9 mouse cellular contexts compared by ENCODE assay signal in the genomic region with DNA sequence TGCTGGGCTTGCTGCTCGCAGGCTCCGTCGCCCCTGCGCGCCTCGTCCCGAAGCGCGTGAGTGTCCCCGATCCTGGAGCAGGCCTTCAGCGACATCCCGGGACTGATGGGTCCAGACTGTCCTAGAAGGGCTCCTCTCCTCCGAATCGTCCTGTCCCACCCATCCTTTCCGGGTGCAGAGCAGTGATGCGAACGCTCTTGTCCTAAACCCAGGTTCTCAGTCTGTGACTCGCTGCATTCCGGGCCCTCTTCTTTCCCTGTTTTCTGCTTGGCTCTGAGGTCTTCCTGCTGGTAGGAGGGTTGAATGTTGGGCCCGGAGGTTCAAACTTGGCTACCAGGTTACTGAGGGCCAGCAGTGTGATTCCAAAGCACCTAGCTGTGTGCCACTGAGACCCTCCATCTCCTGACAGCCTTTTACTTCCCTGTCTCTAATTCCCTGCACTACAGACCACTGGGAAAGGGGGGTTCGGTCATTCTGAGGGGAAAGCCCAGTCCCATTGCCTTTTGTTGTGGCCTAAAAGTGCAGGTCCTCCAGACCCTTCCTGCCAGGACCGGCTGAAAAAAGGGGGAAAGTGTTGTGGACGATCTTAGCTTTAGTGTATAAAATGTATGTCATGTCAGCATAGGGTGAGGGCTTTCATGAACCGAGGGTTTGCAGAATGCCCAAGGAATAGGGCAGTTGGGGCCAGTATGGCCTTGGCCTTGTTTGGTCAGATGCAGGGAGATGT. TPM values are rescaled to one million over a fixed set of nuclear protein-coding genes. Genes with fewer than 3 reads are reported as not detected.
DNase-seq lines count a peak whose midpoint lies in the region; ATAC-seq and TF ChIP-seq lines count a peak whose summit lies in the region.
"Had no signal": no experiment of that assay in that cellular context is flagged by ENCODE, and none has a peak within 500 bp of the region (broad histone marks: within the 10 kb centered on the region; RNA-seq: fewer than 3 reads in every experiment).

No protein-coding gene starts in this region.

- no peaks in the 10 kb centered on the region for H3K9me3 ChIP-seq in megakaryocyte, embryonic 14.5 days
- H3K9me3 ChIP-seq in limb, embryonic 14.5 days (ENCODE audit: control insufficient read depth, low read length): no peaks in the 10 kb centered on the region

- intact Hi-C loops in left cerebral cortex, postnatal 14 days (cut with DNase I): no loop called here

- DNase-seq in adrenal gland, adult 2 months: peak; percentile 61
- no peak for DNase-seq in adrenal gland, postnatal 25 days
- no peak for DNase-seq in limb, embryonic 14.5 days (ENCODE audit: low spot score)
- DNase-seq in splenic B cell, adult 2 months (ENCODE audit: low read depth, low spot score): peak; percentile 19
- no peak for DNase-seq in right cerebral cortex, postnatal 36 days (ENCODE audit: low spot score in 2 of 2)
- no peak for DNase-seq in left cerebral cortex, postnatal 14 days (ENCODE audit: low spot score in 2 of 2)

- peak overlapping the region; percentile 62 for H3K9ac ChIP-seq in limb, embryonic 14.5 days (ENCODE audit: low read depth, low read length, severe bottlenecking)

- no peaks in the 10 kb centered on the region for H3K36me3 ChIP-seq in megakaryocyte, embryonic 14.5 days (replicated peaks; ENCODE audit: low read length)
- no peaks in the 10 kb centered on the region for H3K36me3 ChIP-seq in limb, embryonic 14.5 days (ENCODE audit: control insufficient read depth, insufficient read depth, low read length)
- peaks cover 4% of the 10 kb centered on the region; the same call in 1 of the 2 replicates for H3K36me3 ChIP-seq in splenic B cell, adult 2 months (ENCODE audit: control insufficient read depth, insufficient read depth, low read length, poor library complexity, severe bottlenecking)

- H3K27ac ChIP-seq in limb, embryonic 14.5 days (replicated peaks; ENCODE audit: low read depth, low read length): no peak overlapping the region

- 15% methylated on average over 24 of the region's 24 CpGs for WGBS in limb, embryonic 14.5 days

- H3K4me3 ChIP-seq in megakaryocyte, embryonic 14.5 days (replicated peaks): peak overlapping the region; percentile 94
- peak overlapping the region; percentile 53 for H3K4me3 ChIP-seq in limb, embryonic 14.5 days (replicated peaks; ENCODE audit: low read length)

- peaks cover 15% of the 10 kb centered on the region for H3K4me1 ChIP-seq in megakaryocyte, embryonic 14.5 days
- H3K4me1 ChIP-seq in limb, embryonic 14.5 days (ENCODE audit: control insufficient read depth, insufficient read depth, low read length): no peaks in the 10 kb centered on the region

- TF ChIP-seq POLR2A in limb, embryonic 14.5 days (IDR thresholded peaks at IDR 0.05; ENCODE audit: borderline replicate concordance, extremely low read depth, insufficient read depth, insufficient read length): no peak

- no peak for ATAC-seq in megakaryocyte, adult 5-6 weeks (ENCODE audit: poor library complexity, severe bottlenecking)
- ATAC-seq in limb, embryonic 14.5 days (ENCODE audit: low FRiP score, low read depth): no peak

- H3K4me2 ChIP-seq in limb, embryonic 14.5 days (replicated peaks; ENCODE audit: low read depth, low read length, severe bottlenecking): peak overlapping the region; percentile 58

- H3K27me3 ChIP-seq in megakaryocyte, embryonic 14.5 days (replicated peaks): peaks cover 65% of the 10 kb centered on the region
- H3K27me3 ChIP-seq in limb, embryonic 14.5 days (ENCODE audit: control insufficient read depth, insufficient read depth, low read length): no peaks in the 10 kb centered on the region
- no peaks in the 10 kb centered on the region for H3K27me3 ChIP-seq in splenic B cell, adult 2 months (ENCODE audit: control insufficient read depth, insufficient read depth, low read length, poor library complexity, severe bottlenecking)

RNA-seq across cellular contexts. Expression of a gene that starts 0.4 kb away (rescaled TPM):
- 100 to 1,000 TPM; 232 to 283 TPM for total RNA-seq in adrenal gland, adult 2 months (2021)
- polyA plus RNA-seq in adrenal gland, adult 2 months (2012; rRNA removed): 146 and 187 TPM in 2 replicates
- 211 and 223 TPM in 2 replicates for total RNA-seq in adrenal gland, postnatal 25 days (2021)
- 3.3 and 7.5 TPM in 2 replicates for polyA plus RNA-seq in megakaryocyte, embryonic 14.5 days (2012; ENCODE audit: insufficient read depth, low replicate concordance)
- total RNA-seq in megakaryocyte, adult 5-6 weeks (2015): 242 and 244 TPM in 2 replicates
- 179 and 191 TPM in 2 replicates for total RNA-seq in megakaryocyte, adult 5-6 weeks (2017)
- 12.2 and 14.6 TPM in 2 replicates for polyA plus RNA-seq in limb, embryonic 14.5 days (2012; rRNA removed)
- polyA plus RNA-seq in limb, embryonic 14.5 days (2014; fragmentation: Nextera tagmentation; extraction: Ambion mirVana): 34.6 and 37.8 TPM in 2 replicates
- 10 to 100 TPM; 48.6 to 49.2 TPM for total RNA-seq in left cerebral cortex, postnatal 14 days (2021)

RNA-seq across cellular contexts. Expression of a gene that starts 20.4 kb away (rescaled TPM):
- total RNA-seq in adrenal gland, adult 2 months (2021): 10 to 100 TPM in 1 of 2 experiments, 1 to 10 TPM in 1; 9.5 to 14.8 TPM
- 1.9 and 2.1 TPM in 2 replicates for polyA plus RNA-seq in adrenal gland, adult 2 months (2012; rRNA removed)
- total RNA-seq in adrenal gland, postnatal 25 days (2021): 8.8 and 11.2 TPM in 2 replicates
- polyA plus RNA-seq in megakaryocyte, embryonic 14.5 days (2012; ENCODE audit: insufficient read depth, low replicate concordance): 0.73 TPM in 1 of 2 replicates, not detected in the other
- 35.5 and 36.2 TPM in 2 replicates for total RNA-seq in megakaryocyte, adult 5-6 weeks (2015)
- 32.6 and 35.6 TPM in 2 replicates for total RNA-seq in megakaryocyte, adult 5-6 weeks (2017)
- polyA plus RNA-seq in limb, embryonic 14.5 days (2012; rRNA removed): 1.2 and 1.6 TPM in 2 replicates
- 1.1 and 1.3 TPM in 2 replicates for polyA plus RNA-seq in limb, embryonic 14.5 days (2014; fragmentation: Nextera tagmentation; extraction: Ambion mirVana)
- under 1 TPM; 0.27 to 0.55 TPM for total RNA-seq in left cerebral cortex, postnatal 14 days (2021)

RNA-seq across cellular contexts. Expression of a gene that starts 53.2 kb away (rescaled TPM):
- total RNA-seq in adrenal gland, adult 2 months (2021): not detected
- 0.16 TPM in 1 of 2 replicates, not detected in the other for polyA plus RNA-seq in adrenal gland, adult 2 months (2012; rRNA removed)
- total RNA-seq in adrenal gland, postnatal 25 days (2021): not detected in 2 replicates
- not detected in 2 replicates for polyA plus RNA-seq in megakaryocyte, embryonic 14.5 days (2012; ENCODE audit: insufficient read depth, low replicate concordance)
- total RNA-seq in megakaryocyte, adult 5-6 weeks (2015): 0.07 and 0.09 TPM in 2 replicates
- not detected in 2 replicates for total RNA-seq in megakaryocyte, adult 5-6 weeks (2017)
- polyA plus RNA-seq in limb, embryonic 14.5 days (2012; rRNA removed): not detected in 2 replicates
- not detected in 2 replicates for polyA plus RNA-seq in limb, embryonic 14.5 days (2014; fragmentation: Nextera tagmentation; extraction: Ambion mirVana)
- total RNA-seq in left cerebral cortex, postnatal 14 days (2021): not detected
- total RNA-seq: heart, postnatal 36 days had no signal

Comparison
In these comparisons a context has a peak if more than half of its experiments do, and no peak if none do; other contexts are left out.
1. DNase-seq: peak in adrenal gland, adult 2 months (single experiment) and splenic B cell, adult 2 months (single experiment); none in adrenal gland, postnatal 25 days (single experiment), limb, embryonic 14.5 days (single experiment), right cerebral cortex, postnatal 36 days (0 of 2) and left cerebral cortex, postnatal 14 days (0 of 2).